Mouse (Mus musculus): Measurements from ENCODE around the gene Fbxo2.
"Not testable (repeated sequence)": the region's sequence is repeated elsewhere in the genome, so short reads cannot be mapped to it uniquely, and the experiment has no call there.

The Fbxo2 gene

GRCm38 (mm10) chr4:148160436-148161390 is at the start of gene Fbxo2, which contains the start of gene Fbxo44:
Fbxo2 (plus strand) TSS chr4:148160621.
Fbxo44 (minus strand) TSS chr4:148160482.
- DNase-seq (ENCODE audit: low spot score in 2 of 2) = no peak

GRCm38 (mm10) chr4:148112519-148112918 is 47.9 kb upstream of the Fbxo2 start:
- no peak for DNase-seq (ENCODE audit: low spot score in 2 of 2)

DNA sequence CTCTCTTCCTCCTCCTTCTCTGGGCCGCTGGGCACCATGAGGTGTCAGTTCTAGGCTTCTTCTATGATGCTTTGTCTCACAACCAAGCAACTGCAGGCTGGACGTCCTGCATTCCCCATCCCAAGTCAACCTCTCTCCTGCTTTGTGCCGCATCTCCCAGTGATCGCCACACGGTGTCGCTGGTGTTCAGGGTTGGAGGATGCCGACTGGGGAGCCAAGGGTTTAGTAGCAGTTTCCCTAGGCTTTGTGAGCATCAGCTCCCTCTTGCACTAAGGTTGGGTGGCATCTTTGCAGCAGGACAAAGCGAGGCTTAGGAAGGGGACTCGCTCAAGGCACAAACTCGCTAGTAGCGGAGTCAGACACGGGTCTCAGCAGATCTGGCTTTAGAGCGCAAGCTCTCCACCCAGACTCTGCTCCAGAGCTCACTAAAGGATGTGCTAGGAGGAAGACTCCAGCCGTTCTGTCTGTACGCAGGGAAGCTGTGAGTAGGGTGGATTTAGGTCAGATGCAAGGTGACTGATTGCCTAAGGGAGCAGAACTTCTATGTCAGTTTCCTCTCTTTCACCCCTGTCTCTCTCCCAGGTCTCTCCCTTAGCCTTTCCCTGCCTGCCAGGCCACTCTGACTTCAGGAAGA is 45.5 kb upstream of the Fbxo2 start:
- peak; percentile 60 to 86 for DNase-seq (ENCODE audit: low spot score in 2 of 2)

GRCm38 (mm10) chr4:148115467-148115866 is 45.0 kb upstream of the Fbxo2 start:
- DNase-seq (ENCODE audit: low spot score in 2 of 2) = peak in 1 of 2 experiments; percentile 55

DNA sequence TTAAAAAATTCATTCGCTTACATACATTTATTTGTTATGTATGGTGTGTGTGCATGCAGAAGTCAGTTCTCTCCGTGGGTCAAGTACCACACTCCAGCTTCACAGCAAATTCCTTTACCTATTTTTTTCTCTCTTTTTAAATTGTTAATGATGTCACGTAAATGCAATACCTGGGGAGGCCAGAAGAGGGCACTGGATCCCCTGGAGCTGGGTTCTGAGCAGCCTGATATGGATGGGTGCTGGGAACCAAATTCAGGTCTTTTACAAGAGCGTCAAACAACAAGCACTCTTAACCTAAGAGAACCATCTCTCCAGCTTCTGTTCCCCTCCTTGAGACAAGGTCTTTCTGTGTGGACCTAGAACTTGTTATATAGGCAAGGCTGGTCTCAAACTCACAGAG is 43.8 kb upstream of the Fbxo2 start:
- DNase-seq (ENCODE audit: low spot score in 2 of 2) = peak in 1 of 2 experiments; percentile 43

- DNase-seq (ENCODE audit: low spot score in 2 of 2) = no peak
Observed at GRCm38 (mm10) chr4:148117392-148117791, 43.0 kb upstream of the Fbxo2 start.

DNA sequence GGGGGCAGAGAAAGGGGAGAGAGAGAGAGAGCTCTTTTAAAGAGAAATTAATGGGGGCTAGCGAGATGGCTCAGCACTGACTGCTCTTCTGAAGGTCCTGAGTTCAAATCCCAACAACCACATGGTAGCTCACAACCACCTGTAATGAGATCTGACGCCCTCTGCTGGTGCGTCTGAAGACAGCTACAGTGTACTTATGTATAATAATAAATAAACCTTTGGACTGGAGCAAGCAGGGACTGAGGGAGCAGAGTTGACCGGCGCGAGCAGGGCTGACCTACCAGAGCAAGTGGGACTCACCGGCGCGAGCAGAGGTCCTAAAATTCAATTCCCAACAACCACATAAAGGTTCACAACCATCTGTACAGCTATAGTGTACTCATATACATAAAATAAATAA is 40.8 kb upstream of the Fbxo2 start:
- DNase-seq (ENCODE audit: low spot score in 2 of 2) = not testable (repeated sequence)

DNA sequence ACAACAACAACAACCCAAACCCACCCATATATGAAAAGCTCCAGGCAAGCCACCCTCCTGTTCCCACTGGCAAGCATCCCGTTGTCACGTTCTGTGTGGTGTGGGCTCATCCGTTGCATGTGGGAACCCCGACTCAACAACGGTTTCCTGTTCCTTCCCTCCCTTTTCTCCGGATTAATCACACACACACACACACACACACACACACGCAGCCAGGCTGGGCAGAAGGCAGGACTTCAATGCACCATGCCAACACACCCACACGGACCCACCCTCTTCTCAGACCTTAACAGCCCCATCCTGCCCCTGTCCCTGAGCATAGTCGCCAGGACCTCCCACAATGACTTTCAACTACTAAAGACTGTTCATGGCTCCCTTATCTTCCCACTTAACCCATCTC is 39.9 kb upstream of the Fbxo2 start:
- DNase-seq (ENCODE audit: low spot score in 2 of 2) = no peak

DNA sequence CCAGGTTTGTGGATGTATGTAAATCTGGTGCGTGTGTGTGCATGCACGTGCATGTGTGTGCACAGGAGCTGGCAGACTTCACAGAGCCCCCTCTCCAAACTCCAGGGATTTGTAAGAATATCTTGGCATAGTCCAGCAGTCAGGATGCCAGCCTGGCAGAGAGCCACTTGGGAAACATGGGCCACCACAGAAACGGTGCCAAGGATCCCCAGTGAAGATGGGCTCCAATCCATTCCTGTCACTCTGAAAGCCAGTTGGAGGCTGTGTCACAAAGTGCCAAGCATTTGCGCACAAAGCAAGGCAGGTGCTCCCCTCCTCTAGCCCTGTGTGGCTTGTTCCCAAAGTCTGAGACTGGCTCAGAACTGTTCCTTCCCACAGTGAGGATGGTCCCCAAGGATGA is 39.1 kb upstream of the Fbxo2 start:
- no peak for DNase-seq (ENCODE audit: low spot score in 2 of 2)

GRCm38 (mm10) chr4:148121982-148122693 is 38.3 kb upstream of the Fbxo2 start:
- no peak for DNase-seq (ENCODE audit: low spot score in 2 of 2)

DNA sequence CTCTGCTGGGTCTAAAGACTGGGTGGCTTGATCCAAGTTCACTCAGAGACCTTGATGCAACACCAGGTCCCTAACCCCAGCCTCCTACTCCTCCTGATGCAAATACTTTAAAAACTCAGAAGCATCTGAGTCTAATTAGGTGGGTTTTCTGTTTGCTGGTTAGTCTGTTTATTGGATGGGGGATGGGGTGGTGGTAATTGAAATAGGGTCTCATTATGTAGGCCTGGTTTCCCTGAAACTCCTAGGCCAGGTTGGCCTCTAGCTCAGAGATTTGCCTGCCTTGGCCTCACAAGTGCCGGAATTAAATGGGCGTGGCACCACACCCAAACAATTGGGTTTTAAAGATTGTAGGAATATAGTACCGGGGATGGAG is 37.7 kb upstream of the Fbxo2 start:
- no peak for DNase-seq (ENCODE audit: low spot score in 2 of 2)

DNA sequence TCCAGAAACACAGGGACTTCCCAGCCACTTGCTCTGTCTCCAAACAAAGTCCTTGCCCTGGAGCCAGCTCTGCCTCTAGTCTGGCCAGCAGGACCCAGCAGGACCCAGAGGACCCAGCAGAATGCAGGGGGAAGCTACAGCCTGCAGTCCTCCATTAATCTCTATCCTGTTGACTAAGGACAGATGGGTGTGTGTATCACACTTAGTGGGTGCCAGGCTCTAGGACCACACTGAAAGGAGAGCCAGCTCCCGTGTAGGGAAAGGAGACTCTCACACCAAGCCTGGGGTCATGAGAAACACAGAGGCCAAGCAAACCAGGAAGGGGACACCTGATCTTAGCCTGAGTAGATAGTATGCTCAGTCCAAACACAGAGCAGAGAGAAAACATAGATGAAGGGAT is 32.2 kb upstream of the Fbxo2 start:
- DNase-seq (ENCODE audit: low spot score in 2 of 2) = no peak

DNA sequence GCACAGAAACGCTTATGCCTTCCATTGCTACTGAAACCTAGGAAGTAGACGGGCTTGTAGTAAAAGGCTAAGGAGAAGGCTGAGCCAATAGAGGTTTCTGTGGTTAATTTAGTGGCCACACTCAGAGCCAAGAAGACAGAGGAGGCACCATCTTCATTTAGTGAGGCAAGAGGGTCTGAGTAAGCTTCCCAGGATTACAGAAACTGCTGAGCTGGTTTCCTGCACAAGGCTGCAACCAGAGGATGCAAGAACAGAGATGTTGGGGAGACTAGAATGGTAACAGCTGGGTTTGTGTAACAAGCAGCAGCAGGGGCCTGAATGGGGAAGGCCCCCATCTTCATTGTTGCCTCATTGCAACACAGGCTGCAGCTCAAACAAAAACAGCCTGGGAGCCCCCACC is 31.7 kb upstream of the Fbxo2 start:
- no peak for DNase-seq (ENCODE audit: low spot score in 2 of 2)

DNA sequence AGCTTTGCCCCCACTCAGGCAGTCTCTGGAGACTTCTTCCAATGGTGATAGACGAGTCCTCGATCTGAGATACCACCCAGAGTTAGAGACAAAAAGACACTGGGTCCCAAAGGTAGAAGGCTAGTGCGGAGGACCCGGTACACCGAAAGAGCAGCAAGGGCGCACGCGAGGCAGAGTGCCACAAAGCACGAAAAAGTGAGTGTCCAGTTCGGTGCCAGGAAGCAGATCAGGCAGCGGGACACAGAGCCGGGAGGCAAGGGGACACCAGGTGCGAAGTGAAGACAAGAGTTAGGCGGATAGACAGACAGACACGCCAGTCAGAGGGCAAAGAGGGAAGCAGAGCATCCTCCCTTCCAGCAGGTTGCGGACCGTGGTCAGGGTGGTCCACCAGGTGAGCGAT is 30.3 kb upstream of the Fbxo2 start, which contains the start of gene Mad2l2:
Gene Mad2l2 (plus strand): TSS at position 252 of the 400 bp plus-strand sequence.
- DNase-seq (ENCODE audit: low spot score in 2 of 2) = no peak

GRCm38 (mm10) chr4:148130561-148131413 is 29.6 kb upstream of the Fbxo2 start, which contains the start of gene Draxin:
Draxin (minus strand) TSS chr4:148130698.
- DNase-seq (ENCODE audit: low spot score in 2 of 2) = no peak

DNA sequence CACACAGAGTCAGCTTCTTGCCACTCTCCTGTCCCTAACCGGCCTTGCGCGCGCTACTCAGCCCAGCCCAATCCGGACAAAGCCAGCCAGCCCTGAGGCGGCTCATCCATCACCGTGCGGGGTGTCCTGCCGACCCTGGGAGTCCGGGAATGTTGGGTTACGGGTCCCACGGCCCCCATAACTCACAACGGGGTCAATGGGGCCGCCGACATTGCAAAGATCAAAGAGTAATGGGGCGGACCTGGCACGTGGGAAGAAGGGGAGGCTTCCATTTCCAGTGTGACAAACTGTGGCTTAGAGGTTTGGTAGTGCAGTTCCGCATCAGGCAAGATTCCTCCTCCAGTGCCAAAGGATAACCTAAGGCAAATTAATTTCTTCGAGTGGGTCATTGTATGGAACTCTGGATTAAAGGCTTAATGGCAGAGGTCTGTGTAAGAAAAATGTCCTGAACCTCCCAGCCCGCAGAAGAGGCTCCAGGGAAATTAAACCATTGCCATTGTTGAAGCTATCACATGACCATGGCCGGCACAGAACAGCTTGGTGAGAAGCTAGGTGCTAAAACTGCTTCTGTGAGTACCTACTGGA is 28.8 kb upstream of the Fbxo2 start:
- DNase-seq (ENCODE audit: low spot score in 2 of 2) = no peak

GRCm38 (mm10) chr4:148134988-148135387 is 25.4 kb upstream of the Fbxo2 start:
- DNase-seq (ENCODE audit: low spot score in 2 of 2) = no peak

DNA sequence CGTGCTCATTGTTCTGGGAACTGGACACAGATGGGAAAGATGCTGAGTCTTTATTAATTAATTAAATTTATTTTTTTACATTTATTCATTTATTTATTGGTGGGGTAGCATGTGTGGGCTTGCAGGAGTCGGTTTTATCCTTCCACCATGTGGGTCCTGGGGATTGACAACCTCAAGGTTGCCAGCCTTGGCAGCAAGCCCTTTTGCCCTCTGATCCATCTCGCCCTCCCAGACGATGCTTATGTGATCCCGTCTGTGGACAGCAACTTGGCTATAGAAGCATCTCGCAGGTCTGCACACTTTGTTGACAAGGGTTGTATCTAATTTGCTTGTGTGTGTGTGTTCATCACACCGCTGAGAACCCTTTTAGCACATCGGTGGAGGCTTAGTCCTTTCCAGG is 22.9 kb upstream of the Fbxo2 start:
- no peak for DNase-seq (ENCODE audit: low spot score in 2 of 2)

DNA sequence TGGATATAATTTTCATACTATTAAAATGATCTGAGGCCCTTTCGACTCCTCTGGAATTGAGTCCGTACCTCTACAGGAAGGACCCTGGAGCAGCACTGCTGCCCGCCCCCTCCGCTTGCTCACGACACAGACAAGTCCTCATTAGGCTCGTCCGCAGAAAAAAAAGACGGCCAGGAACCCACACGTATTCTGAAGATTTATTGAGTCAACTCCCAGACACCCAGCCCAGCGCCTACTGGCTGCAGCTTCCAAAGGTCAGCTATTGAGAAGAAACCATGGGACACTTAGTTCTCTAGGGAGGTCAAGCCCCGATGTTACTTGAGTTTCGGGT is 20.7 kb upstream of the Fbxo2 start:
- no peak for DNase-seq (ENCODE audit: low spot score in 2 of 2)

DNA sequence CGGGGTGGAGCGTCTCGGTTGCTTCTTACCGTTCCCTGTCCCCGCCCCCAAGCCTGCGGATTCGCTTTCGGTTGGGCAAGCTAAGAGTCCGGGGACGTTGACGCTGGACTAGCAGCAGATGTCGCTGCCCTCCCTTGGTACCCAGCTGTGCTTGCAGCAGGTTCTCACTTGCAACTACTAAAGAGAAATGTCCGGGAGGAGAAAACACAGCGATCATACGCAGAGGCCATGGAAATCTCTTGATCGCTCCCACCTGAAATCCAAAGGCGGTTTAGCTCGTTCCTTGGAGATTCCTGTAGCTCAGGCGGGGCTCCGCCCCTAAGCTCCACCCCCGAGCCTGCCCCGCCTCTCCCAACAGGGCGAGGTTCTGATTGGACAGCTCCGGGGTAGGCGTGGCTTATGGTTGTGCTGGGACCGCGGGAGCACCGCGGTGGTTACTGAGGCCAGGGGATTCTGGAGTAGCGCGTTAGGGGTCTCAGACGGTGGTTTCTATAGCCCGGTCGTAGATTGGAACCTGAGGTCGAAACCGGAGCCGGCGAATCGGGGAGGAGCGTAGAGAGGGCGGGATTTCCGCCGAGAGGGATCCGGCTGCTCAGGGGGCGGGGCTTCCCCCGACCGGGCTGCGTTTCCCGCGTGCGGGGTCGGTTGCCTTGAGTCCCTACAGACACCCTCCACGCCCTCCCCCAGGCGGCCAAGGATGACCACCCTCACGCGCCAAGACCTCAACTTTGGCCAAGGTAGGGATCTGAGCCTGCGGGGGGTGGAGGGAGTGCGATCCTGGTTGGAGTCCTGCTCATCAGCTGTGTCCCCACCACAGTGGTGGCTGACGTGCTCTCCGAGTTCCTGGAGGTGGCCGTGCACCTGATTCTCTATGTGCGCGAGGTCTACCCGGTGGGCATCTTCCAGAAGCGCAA is 20.1 kb upstream of the Fbxo2 start:
- DNase-seq (ENCODE audit: low spot score in 2 of 2) = peak; percentile 95 to 99
